Mouse (Mus musculus): Measurements from ENCODE around the gene Enox1.

DNA sequence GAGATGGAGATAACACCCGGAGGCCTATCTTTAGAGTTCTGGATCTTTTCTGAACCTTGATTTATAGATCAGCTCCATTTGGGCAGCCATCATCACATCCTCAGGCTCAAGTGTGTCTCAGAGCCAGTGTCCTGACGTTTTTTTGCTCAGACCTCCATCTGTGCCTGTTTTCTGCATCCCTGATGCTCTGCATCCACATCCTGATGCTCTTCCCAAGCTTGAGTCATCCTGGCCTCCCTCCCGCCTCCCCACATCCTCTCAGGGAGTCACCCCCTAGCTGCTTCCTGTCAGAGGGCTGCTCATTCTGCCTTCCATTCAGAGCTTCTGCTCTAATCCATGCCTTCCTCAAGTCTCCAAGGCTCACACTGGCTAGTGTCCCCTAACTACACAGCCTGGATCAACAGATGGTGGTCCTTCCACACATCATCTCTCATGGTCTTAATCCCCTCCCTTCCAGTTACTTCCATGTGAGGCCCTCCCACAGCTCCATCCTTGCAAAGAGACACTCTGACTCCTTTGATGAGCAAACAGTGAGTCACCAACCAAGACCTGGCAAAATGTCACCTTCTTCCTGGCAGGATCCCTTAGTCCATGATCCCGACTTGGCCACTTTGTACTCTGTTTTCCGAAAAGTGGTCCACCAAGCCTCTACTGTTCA is 451.7 kb downstream of the Enox1 start:
- TF ChIP-seq CTCF (IDR thresholded peaks at IDR 0.05; ENCODE audit: borderline replicate concordance, extremely low read depth, insufficient read depth, insufficient read length) (no peak), POLR2A (IDR thresholded peaks at IDR 0.05; ENCODE audit: borderline replicate concordance, extremely low read depth, insufficient read depth, insufficient read length, poor library complexity, severe bottlenecking) (no peak)

Measured in brain, embryonic 14.5 days (tissue).